Mouse (Mus musculus) cortical plate, adult 2 months (tissue): ENCODE measurements at regions not wholly inside any gene's neighbourhood (a gene's known extent, or its start where the extent isn't known, plus 50 kb on each side); places are given as distances from the start of the nearest gene placed in this dataset.

Experiments used
- H3K27ac ChIP-seq: fragments of 200-500 bp; 2 replicates; pipeline ENCODE4 v1.5.1; 2012; ENCODE audit warnings: low read length, control low read depth, inconsistent platforms; ENCODE audit not compliant: insufficient read depth
- H3K4me1 ChIP-seq: fragments of 200-500 bp; 2 replicates; pipeline ENCODE4 v1.6.1; 2011; ENCODE audit warnings: low read length; ENCODE audit not compliant: control insufficient read depth, insufficient read depth
- H3K4me3 ChIP-seq: fragments of 200-500 bp; 2 replicates; pipeline ENCODE4 v1.5.1; 2011; ENCODE audit warnings: mild to moderate bottlenecking, low read length, control low read depth; ENCODE audit not compliant: insufficient read depth
- CTCF ChIP-seq: fragments of 200-500 bp; IDR thresholded peaks from 2 replicates; pipeline ENCODE4 v1.5.1; 2011; ENCODE audit warnings: mild to moderate bottlenecking, control low read depth, low read length; ENCODE audit not compliant: insufficient read depth; ENCODE audit errors: extremely low read depth
- POLR2A ChIP-seq: fragments of 200-500 bp; IDR thresholded peaks from 2 replicates; pipeline ENCODE4 v1.6.1; 2011; ENCODE audit warnings: mild to moderate bottlenecking, low read length, control low read depth; ENCODE audit not compliant: insufficient read depth; ENCODE audit errors: extremely low read depth

DNA sequence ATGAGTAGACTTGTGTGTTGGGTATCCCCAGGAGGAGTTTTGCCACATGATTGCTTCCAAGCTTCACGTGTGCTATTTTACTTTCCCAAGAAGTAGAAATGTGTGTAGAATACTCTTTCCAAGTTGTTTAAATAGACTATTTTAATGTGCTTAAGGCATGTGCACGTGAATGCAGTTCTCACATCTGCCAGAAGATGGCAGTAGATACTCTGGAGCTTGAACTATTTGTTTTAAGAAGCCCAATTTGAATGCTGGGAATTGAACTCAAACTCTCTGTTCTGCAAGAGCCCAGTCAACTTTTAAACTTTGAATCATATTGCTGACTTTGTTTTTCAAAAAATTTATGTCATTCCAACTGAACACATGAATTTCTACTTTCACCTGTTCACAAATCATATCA is 431.3 kb upstream of the Reg3g start:
- TF ChIP-seq POLR2A (no peak), CTCF (peak; percentile 28; the same call in 1 of the 2 replicates)
- Histone ChIP-seq H3K4me1 (no peaks in the 10 kb centered on the region), H3K27ac (no peak overlapping the region), H3K4me3 (no peak overlapping the region)

DNA sequence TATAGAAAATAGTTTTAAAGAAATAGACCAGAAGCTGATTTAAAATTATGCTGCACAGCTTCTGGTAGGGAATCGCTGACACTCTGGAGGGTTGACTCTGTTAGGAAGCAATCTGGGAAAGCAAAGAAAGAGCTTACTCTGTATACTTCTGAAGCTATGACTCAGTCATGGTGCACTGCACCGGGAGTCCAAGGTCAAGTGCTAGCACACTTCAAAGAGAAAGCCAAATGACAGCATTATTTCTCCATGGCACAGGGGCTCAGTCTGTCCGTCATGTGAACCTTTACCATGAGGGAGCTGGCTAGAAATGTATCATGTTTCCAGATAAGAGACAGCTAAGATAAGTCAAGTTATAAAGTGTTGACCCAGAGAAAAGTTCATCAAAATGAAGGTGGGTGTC is 424.1 kb upstream of the Reg3g start:
- Histone ChIP-seq H3K4me1 (no peaks in the 10 kb centered on the region), H3K4me3 (no peak overlapping the region), H3K27ac (no peak overlapping the region)
- TF ChIP-seq CTCF (no peak), POLR2A (no peak)

DNA sequence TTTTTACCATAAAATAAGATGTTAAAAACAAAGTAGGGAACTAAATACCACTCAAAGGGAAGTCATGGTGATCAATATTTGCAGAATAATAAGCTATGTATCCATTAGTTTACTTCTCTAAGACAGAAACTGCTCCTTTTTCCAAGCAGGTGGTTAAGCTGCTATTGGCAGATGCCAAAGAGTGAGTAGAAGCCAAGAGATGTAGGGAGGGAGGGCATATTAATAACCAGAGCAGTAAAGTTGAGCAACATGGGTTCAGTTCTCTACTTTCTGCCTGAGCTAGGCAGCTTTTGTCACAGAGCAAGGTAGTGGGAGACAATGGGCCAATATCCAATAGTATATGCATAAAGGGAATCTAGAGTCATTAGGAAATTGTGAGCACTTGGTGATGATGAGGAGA is 394.4 kb upstream of the Reg3g start:
- no peak overlapping the region for H3K4me3 ChIP-seq
- H3K27ac ChIP-seq: no peak overlapping the region
- H3K4me1 ChIP-seq: no peaks in the 10 kb centered on the region
- TF ChIP-seq CTCF (no peak), POLR2A (no peak)

DNA sequence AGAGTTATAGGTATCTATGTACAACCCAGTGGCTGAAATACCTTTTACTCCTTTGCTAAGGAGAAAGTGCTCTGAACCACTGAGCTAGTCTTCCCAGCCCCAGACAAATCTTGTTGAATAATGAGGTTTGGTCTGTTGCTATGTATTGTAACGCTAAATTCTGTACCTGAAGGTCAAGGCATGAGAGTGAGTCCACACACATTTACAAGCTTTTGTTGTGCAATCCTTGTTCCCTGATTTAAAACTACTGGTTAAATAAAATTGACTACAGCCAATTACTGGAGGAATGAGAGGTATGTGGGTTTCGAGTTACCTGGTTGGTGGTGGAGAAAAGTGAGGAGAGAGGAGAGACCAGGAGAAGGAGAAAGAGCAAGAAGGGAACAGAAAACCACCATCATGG is 372.6 kb upstream of the Reg3g start:
- TF ChIP-seq POLR2A: no peak
- no peak for TF ChIP-seq CTCF

DNA sequence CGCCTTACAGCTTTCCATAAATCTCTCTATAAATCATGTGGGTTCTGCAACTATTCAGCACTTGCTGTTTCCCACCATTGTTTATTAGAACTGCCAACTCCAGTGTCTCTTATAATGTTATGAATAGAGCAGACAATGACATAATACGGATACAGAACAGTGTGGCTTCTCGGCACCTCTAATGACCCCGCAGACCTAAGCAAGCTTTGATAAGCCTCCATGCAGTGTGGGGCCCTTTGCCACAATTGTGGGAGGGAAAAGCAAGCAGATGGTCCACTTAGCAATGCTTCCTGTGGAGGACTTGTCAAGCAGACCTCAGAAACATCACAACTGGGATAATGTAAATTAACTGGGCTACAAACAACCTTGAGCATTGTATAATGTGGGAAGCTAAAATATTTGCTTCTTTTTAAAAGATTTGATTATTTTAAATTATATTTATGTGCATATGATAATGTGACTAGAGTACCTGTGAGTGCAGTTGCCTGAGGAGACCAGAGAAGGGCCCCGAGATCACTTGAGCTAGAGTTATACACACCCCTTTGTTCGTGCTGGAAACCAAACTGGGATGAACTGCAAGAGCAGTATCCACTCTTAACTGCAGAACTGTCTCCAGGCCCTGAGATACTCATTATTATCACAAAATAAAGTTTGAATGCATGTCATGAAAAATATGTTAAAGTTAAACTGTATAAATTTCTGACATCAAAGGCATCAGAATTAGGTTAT is 357.4 kb upstream of the Reg3g start:
- H3K27ac ChIP-seq: no peak overlapping the region
- H3K4me1 ChIP-seq: no peaks in the 10 kb centered on the region
- no peak overlapping the region for H3K4me3 ChIP-seq
- TF ChIP-seq POLR2A: no peak
- no peak for TF ChIP-seq CTCF

More for the DNA sequence above, 372.6 kb upstream of the Reg3g start:
- Histone ChIP-seq H3K4me3 (no peak overlapping the region), H3K27ac (no peak overlapping the region), H3K4me1 (no peaks in the 10 kb centered on the region)

DNA sequence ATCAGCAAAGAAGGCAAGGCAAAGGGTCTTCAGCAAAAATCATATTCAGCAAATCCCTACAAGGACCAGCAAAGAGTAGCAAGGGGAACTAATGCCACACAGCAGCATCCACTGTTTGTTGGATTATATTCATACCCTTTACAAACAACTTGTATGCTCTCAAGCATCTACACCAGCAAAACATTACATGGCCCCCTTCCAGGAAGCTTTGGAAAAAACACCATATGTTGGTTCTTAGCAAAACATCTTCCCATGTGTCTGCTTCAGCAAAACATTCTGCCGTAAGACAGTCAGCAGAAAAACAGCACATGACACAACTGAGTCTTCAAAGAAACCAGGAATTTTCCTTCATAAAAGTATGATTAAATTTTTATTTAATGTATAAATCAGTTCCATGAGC is 352.6 kb upstream of the Reg3g start:
- no peaks in the 10 kb centered on the region for H3K4me1 ChIP-seq
- TF ChIP-seq CTCF (no peak), POLR2A (no peak)
- no peak overlapping the region for H3K4me3 ChIP-seq
- H3K27ac ChIP-seq: no peak overlapping the region

DNA sequence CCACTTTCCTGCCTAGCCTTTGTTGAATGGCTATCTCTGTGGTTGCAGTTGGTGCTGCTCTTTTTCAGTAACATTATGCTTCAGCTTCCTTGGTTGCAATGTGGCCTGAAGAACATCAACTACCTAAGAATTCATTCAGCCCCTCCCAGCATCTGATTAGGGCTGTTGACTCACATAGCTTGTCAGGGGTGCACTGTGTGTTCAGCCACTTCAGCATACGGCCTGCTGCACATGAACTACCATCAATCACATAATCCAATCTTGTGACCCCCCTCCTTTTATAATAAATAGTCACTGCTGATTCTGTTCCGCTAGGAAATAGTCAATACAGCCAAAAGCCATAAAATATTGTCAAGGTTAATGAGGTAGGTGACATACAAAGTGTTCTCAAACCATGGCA is 328.3 kb upstream of the Reg3g start:
- TF ChIP-seq POLR2A: no peak
- TF ChIP-seq CTCF: no peak
- H3K4me3 ChIP-seq: no peak overlapping the region
- H3K27ac ChIP-seq: no peak overlapping the region
- no peaks in the 10 kb centered on the region for H3K4me1 ChIP-seq

DNA sequence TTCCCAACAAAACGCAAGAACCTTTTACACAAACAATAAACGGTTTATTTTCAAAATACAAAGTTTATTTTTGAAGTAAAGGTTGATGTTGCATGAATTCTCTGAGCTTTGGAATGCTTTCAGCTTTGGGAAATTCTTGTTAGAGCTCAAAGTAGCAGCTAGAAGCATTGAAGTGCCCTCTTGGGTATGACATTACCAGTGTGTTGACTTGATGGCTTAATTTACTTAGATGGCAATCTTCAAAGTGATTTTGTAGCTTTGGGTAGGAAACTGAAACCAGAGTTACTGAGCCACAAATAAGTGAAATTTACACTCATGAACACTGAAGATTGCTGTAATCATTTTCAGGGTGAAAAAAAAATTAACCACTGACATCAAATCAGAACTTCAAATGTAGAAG is 320.3 kb upstream of the Reg3g start:
- no peak overlapping the region for H3K27ac ChIP-seq
- no peaks in the 10 kb centered on the region for H3K4me1 ChIP-seq
- TF ChIP-seq CTCF: no peak
- no peak overlapping the region for H3K4me3 ChIP-seq

DNA sequence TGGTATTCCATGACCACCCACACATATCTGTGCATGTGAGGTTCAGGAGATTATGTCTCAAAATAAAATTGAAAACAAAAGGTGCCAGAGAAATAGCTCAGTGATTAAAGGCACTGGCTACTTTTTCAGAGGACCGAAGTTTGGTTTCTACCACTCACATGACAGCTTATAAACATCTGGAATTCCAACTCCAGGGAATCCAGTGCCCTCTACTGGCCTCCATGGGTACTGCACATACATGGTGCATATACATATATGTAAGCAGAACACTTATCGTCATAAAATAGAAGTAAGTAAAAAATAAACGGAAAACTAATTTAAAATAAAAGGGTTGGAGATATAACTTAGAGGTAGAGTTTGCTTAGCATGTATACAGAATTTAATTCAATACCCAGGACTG is 288.9 kb upstream of the Reg3g start:
- no peak for TF ChIP-seq POLR2A
- no peak for TF ChIP-seq CTCF
- no peak overlapping the region for H3K27ac ChIP-seq
- H3K4me1 ChIP-seq: no peaks in the 10 kb centered on the region
- H3K4me3 ChIP-seq: no peak overlapping the region
